Mouse (Mus musculus) urinary bladder, postnatal 25 days (tissue): ENCODE data around the gene Il23a.
"Not testable (repeated sequence)": the region's sequence is repeated elsewhere in the genome, so short reads cannot be mapped to it uniquely, and the experiment has no call there.

ENCODE experiments used
- DNase-seq: peaks from one replicate; pipeline ENCODE4 v3.0.0; 2022; ENCODE audit warnings: low spot score

The Il23a gene

DNA sequence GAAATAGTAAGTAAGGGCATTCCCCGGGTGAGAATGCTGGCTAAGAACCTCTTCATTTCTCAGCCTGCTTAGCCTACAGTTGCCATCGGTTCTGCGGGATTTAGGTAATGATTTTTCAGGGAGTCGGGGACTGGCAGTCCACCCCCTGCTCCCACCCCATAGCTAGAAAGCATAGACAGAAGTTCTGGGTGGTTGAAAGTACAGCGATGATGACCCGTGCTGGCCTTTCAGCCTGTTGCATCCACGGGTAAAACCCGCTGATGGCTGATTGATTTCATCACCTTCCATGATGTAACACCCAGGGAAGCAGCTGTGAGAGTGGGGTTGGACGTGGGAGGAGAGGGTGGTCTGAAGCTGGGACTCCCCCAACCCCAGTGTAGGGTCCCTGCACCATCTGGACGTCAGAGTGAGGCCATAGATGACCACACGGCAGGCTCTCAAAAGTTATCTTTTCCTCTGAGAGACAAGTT, at the start of gene Il23a:
Il23a (minus strand) TSS at position 51 of the 470 bp plus-strand sequence.
- no peak for DNase-seq

DNA sequence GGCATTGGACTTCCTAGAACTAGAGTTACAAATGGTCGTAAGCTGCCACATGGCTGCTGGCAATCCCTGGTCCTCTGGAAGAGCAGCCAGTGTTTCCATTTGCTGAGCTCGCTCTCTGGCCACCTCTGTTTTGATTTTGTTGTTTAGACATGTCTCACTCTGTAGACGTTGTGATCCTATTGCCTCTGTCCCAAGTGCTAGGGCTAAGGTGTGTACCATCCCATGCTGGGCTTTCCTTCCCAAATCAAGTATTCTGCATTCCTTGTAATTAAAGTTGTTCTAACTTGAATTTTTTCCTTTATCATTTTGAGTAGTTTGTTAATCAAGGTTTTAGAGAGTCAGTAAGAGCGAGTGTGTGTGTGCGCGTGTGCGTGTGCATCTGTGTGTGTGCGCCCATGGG, 49.0 kb upstream of the Il23a start:
- no peak for DNase-seq

DNA sequence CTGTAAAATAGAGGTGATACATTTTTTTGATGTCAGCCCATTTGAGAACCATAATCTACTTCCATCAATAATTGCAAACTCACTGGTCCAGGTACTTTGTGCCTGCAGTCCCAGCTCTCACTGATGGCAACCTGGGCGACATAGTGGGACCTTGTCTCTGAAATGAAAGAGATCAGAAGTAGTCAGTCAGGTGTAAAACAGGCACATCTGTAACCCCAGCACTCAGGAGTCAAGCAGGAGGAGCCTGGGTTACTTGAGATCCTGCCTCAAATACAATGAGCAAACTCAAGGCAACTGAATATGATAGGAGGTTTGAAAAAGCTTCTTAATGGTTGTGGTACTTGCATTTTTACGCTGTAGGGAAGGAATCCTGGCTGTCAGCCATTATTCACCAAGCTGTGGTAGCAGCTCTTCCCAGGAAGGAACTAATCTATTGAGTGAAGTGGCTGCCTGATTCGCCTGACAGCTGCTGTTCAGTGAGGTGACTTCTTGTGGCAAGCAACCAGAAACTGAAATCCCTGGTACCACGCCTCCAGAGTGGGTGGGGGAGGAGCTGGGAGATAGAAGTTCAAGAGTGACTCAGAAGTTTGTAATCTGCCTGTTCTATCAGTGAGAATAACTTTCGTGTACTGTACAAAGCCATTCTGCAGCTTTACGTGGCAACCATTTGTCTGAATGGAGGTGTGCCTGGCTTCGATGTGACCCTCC, 46.2 kb upstream of the Il23a start:
- DNase-seq = peak; percentile 63

DNA sequence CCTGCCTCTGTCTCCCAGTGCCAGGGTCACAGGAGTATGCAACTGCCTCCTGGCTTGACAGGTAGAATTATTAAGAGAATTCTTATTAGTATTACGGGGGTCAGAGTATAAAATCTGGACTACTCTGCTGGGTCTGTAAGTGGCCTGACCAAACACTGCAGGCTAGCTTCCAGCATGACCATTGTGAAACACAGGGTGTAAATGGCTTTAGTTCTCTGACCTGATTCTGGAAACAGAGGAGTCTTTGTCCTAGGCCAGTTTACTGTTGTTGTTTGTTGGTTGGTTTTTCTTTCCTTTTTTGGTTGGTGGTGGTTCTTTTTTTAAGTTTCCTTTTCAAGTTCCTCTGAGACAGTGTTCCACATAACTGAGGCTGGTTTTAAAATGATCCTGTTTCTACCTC, 44.9 kb upstream of the Il23a start:
- DNase-seq = no peak

DNA sequence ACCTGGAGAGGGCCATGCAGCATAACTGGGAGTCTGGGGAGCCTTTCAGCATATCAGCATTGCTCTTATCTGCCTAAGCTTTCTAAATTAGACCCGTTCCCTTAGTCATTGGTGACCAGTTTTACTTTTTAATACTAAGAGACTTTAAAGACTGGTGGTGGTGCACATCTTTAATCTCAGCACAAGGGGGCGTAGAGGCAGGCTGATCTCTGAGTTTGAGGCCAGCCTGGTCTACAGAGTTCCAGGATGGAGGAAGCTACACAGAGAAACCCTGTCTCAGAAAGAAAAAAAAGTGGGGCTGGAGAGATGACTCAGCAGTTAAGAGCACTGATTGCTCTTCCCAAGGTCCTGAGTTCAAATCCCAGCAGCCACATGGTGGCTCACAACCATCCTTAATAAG, 41.7 kb upstream of the Il23a start:
- no peak for DNase-seq

DNA sequence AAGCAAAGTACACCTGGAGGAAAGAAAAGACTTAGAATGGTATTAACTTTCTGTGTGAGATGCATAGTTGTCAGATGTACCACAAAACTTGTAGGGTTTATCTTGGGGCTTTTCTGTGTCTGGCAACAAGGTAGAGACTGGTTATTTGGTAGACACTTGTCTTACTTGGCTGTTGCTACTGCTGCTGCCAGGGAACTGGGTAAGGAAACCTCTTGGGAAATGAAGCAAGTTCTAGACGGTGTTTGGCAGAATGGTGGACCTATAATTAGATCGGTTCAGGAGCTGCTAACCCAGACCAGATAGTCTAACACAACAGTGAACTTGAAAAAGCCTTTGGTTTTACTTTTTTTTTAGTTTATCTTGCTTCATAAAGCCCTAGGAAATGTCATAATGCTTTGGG, 40.4 kb upstream of the Il23a start:
- no peak for DNase-seq

DNA sequence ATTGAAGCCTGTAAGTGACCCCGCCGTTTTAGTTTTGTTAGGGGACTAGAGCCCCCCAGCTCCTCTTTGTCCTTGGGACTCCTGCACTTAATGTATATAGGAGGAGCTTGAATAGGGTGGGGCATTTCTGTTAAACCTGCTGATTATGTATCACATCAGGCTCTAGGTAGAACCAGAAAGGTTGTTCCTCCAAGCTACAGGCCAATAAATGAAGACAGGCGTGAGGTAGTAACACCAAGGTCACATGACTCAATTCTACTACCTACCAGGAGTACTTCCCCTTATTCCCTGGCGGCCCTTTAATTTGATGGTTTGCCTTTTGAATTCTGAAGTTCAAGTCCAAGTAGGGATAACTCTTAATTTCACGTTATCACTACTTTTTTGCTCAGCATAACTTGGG, 39.9 kb upstream of the Il23a start:
- DNase-seq = no peak

DNA sequence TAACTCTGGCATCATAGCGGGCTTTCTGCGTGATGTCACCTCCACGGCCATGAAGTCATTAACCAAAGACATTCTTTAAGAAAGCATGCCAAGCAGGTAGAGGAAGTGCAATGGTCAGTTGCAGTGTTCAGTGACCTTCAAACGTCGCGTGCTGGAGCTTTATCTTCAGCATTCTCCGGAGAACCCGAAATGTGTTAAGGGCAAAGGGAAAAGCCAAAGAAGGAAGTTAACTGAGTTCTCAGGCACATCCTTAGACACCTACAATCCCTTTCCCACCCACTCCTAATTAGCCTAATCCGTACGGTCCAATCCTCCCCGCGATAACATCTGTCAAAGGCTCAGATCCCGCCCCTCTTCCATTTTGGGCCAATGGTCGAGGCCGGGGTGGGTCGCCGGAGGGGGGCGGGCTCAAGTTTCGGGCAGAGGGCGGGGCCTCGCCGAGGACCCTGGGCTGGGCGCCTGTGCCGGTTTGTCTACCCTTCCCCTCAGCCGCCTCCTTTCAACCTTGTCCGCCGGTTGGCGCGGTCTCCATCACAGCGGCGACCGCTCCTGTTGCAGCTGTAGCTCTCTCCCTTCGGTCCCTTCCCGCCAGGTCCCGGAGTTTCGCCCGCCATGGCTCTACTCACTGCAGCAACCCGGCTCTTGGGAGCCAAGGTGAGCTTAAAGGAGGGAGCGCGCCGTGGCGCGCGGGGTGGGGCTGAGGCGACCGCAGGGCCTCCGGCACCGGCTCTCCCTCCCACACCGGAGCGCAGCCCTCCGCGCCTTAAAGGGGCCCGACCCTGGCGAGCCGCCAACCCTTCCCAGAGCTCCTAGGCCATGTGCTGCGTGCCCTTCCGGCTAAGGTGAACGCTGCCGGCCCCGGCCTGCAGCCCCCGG, 39.0 kb upstream of the Il23a start, which contains the start of gene Cs:
Cs (plus strand) TSS at position 429 of the 876 bp plus-strand sequence.
- peak; percentile 96 for DNase-seq

DNA sequence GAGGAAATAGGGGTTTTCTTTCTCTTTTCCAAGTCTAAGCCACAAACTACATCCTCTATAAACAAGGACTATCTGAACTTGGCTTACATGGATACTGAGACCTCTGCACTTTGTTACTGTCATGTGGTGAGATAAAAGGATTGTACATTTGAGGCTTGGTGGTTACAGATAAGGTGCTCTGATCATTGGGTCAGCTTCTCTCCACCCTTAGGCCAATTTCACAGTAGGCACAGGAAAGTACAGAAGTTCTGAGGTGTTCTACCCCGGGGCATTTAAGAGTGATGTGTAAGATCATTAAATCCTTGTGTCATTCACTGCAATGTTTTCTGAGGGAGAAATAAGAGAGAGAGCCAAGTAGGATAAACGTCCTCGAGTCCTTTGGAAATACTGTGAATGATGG, 38.0 kb upstream of the Il23a start:
- DNase-seq = no peak

DNA sequence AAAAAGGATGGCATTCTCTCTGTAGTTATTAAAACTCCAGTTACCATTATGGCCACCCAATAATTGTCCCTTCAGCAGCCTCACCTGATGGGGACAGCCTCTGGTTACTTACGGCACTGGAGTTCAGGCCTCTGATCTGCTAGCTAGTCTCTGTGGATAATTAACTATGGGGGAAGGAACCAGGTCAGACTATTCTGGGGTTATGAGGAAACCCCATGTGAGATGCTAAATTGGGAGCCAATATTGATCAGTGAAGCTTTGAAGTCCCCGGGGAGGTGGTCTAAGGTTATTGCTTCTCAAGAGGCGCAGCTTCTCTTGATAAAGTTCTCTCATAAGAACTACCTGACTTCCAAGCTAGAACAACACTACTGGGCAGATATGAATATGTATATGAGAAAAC, 37.6 kb upstream of the Il23a start:
- no peak for DNase-seq

DNA sequence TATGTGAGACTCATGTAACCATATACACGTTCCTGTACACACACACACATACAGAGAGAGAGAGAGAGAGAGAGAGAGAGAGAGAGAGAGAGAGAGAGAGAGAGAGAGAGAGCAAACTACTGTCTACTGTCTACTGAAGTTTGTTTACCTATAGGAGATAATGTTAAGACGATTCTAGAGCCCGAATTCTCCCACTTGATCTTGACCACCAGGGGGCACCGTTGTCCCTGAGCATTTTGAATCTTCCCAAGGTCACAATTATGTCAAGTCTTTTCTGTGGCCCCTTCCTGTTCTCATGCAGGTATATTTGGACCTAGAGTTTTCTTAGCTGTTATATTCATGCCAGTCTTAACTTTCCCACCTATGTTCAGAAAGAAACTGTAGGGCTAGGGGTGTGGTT, 37.0 kb upstream of the Il23a start:
- peak; percentile 78 for DNase-seq

DNA sequence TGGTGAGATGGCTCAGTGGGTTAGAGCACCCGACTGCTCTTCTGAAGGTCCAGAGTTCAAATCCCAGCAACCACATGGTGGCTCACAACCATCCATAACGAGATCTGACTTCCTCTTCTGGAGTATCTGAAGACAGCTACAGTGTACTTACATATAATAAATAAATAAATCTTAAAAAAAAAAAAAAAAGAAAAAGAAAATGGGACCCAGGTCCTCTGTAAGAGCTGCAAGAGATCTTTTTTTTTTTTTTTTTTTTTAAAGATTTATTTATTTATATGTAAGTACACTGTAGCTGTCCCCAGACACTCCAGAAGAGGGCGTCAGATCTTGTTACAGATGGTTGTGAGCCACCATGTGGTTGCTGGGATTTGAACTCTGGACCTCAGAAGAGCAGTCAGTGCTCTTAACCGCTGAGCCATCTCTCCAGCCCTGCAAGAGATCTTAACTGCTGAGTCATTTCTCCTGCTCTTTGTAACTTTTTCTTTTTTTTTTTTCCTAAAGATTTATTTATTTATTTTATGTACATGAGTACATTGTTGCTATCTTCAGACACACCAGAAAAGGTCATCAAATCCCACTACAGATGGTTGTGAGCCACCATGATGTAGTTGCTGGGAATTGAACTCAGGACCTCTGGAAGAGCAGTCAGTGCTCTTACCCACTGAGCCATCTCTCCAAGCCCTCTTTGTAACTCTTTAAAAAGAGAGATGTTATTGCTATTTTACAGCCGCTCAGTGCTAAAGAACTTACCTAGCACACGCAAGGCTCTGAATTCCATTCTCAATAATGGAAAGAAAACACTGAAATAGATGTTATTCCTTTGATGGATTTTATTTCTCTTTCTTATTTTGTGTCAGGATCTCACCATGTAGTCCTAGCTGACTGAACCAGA, 34.1 kb upstream of the Il23a start:
- not testable (repeated sequence) for DNase-seq

DNA sequence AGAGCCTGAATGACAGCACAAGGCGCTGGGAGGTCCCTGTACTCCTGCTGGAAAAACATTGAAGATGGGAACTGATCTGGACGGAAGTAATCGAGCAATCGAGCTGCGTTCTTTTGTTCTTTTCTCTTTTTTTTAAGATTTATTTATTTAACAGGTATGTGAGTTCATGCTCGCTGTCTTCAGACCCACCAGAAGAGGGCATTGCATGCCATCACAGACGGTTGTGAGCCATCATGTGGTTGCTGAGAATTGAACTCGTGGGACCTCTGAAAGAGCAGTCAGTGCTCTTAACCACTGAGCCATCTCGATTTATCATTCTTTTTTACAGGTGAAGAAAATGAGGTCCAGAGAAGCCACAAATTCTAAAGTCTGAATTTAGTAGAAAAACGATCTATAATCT, 29.1 kb upstream of the Il23a start:
- DNase-seq = no peak

DNA sequence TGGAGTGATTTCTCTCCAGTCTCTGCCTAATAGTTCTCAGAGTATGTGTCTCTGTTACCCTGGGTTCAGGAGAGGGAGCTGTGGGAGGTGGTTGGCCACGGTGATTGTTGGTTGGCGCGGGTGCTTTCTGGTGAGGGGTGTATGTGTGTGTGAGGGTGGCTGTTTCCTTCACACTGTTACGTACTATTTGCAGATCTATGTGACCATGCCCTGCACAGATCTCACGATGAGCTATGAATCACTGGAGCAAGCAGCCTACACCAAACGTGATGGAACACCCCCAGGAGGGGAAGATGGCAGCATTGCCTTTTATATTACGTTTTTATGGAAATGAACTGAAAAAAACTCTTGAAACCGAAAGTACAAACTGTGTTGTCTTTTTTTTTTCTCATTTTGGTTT, 28.3 kb upstream of the Il23a start:
- DNase-seq = no peak

DNA sequence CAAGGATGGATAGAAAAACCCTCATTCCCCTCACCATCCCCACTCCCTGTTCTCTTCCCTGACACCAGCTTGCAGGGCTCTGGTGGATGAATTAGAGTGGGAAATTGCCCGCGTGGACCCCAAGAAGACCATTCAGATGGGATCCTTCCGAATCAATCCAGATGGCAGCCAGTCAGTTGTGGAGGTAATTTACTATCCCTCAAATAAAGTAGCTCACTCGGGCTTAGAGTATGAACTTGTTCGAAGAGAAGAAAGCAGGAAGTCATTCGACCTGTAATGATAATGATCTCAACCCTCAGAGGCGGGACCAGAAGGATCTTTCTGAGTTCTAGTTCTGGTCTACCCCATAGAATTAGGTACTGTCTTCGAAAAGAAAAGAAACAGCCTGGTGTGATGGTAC, 25.0 kb upstream of the Il23a start:
- no peak for DNase-seq

DNA sequence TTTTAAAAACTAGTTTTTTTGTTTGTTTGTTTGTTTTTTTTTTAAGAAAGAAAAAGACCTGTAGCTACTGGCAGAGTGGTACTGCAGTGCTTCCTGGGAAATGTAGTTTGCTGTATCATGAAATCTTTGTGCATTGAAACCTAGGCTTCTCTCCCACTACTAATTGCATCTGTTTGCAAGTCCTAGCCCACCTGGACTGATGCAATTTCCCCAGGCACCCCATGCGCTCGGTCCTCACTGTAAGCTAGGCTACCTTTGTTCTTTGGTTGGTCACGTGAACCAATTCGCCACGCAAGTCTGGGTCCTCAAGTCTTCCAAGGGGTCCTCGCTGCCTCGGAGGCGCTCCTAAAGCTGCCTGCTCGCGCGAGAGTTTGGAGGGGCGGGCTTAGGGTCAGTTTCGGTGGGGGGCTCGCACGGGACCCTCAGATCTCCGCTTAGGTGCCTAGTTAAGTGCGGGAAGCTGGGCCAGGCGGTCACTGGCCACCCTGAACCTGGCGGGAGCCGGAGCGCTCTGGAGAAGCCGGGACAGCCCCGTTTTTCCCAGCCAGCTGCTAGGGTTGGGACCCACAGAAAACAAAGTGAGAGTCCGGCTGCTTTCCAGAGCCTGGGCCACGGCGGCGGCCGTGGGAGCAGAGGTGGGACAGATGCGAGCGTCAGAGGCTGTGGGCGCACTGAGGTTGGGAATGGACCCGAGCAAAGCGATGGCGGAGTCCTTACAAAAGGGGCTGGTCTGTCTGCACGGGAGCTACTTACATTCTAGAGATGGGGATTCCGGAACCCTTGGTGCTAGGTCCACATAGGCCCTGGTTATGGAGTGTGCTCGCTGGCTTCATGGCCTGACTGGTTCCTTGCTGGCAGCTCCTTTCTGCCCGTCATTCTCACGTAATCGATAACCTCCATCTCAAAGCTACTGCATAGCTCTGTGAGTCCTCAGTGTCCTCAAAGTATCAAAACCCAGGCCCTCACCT, 23.9 kb upstream of the Il23a start, which contains the start of gene Cnpy2:
Cnpy2 (plus strand) TSS at position 319 of the 968 bp plus-strand sequence.
- peak; percentile 79 for DNase-seq

DNA sequence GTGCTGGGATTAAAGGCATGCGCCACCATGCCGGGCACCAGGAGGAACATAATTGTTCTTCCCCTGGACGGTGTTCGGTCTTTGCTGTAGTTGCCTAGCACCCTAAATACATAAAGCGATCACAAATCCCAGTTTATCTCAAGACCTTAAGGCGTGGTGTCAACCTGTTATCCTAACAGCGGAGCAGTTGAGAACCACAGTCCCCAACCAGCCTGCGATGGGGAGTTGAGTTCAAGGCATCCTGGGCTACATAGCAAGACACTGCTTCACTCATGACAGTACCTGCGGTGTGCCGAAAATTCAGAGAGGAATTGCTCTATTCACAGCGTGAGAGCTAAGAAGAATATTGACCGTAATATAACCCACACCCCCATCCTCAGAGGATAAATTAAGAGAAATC, 23.1 kb upstream of the Il23a start:
- no peak for DNase-seq

DNA sequence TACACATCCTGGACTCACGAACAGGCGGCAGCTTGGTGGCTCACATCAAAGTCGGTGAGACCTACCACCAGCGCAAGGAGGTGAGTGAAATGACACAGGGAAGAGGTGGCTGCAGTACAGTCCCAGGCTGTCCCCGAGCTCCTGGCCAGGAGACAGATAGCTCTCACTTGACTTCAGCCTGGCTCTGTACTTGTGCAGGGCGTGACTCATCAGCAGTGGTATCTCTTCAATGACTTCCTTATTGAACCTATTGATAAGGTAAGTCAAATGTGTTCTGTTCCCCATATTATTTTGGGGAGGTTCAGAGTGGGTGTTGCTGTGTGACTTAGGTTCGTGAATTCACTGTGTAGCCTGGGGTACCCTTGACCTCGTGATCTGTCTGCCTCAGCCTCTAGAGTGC, 17.0 kb upstream of the Il23a start:
- no peak for DNase-seq

DNA sequence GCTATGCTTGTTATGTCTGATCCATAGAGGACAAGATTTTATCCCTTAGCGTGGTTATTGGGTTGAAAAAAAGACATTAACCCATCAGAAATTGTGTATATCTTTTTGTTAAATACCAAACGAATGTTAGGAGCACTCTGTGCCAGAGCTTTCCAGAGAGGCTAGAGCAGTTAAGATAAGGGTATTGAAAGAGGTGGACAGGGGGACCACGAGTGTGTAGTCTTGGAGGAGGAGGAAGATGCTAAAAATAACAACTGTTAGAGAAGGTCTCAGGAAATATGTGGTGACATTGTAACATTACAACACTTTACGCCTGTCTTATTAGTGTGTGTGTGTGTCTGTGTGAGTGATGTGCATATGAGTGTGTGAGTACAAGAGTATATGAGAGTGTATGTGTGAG, 12.3 kb upstream of the Il23a start:
- no peak for DNase-seq

DNA sequence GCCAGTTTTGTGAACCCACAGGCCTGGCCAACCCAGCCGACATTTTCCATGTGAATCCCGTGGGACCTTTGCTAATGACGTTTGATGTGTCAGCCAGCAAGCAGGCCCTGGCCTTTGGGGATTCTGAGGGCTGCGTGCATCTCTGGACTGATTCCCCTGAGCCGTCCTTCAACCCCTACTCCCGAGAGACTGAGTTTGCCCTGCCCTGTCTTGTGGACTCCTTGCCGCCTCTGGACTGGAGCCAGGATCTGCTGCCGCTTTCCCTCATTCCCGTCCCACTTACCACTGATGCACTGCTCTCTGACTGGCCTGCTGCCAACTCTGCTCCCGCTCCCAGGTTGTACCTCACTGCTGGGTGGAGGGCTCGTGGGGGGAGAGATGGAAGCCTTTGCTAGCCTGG, 11.6 kb upstream of the Il23a start:
- no peak for DNase-seq

DNA sequence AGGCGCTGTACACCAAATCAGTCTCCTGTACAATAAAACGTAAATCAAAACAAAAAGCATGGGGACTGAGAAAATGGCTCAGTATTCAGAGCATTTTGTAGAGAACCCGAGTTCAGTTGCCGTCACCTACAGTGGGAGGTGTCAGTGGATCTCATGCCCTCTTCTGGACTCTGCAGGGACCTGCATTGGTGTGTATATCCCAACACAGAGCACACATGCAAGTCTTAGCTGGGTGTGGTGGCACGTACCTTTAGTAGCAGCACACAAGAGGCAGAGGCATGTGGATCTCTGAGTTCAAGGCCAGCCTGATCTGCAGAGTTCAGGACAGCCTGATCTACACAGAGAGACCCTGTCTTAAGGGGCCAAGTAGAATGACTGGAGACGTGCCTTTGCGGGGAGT, 11.1 kb upstream of the Il23a start:
- no peak for DNase-seq
